Mouse (Mus musculus): Measurements from ENCODE around the gene Ccdc171. TPM values are rescaled to one million over a fixed set of nuclear protein-coding genes. Genes with fewer than 3 reads are reported as not detected.
A peak's percentile ranks its signal among the peaks of the same experiment; 100 is the strongest.
"Not testable (repeated sequence)": the region's sequence is repeated elsewhere in the genome, so short reads cannot be mapped to it uniquely, and the experiment has no call there.

Ccdc171 gene
- polyA plus RNA-seq, 1 experiment: 4.9 TPM

GRCm38 (mm10) chr4:83526988-83527334, 1.6 kb downstream of the Ccdc171 start:
- TF ChIP-seq CTCF (IDR thresholded peaks at IDR 0.05; ENCODE audit: borderline replicate concordance, extremely low read depth, insufficient read depth, insufficient read length) (no peak), POLR2A (IDR thresholded peaks at IDR 0.05; ENCODE audit: borderline replicate concordance, extremely low read depth, insufficient read depth, insufficient read length, poor library complexity, severe bottlenecking) (no peak)
- DNase-seq (ENCODE audit: low read depth): no peak

GRCm38 (mm10) chr4:83527921-83528320, 2.6 kb downstream of the Ccdc171 start:
- peak; percentile 24 for DNase-seq (ENCODE audit: low read depth)
- TF ChIP-seq POLR2A (IDR thresholded peaks at IDR 0.05; ENCODE audit: borderline replicate concordance, extremely low read depth, insufficient read depth, insufficient read length, poor library complexity, severe bottlenecking) (no peak), CTCF (IDR thresholded peaks at IDR 0.05; ENCODE audit: borderline replicate concordance, extremely low read depth, insufficient read depth, insufficient read length) (peak; percentile 31; the same call in 1 of the 2 replicates)

- not testable (repeated sequence) for DNase-seq (ENCODE audit: low read depth)
These were observed 4.7 kb downstream of the Ccdc171 start for GRCm38 (mm10) chr4:83530060-83530459.

DNA sequence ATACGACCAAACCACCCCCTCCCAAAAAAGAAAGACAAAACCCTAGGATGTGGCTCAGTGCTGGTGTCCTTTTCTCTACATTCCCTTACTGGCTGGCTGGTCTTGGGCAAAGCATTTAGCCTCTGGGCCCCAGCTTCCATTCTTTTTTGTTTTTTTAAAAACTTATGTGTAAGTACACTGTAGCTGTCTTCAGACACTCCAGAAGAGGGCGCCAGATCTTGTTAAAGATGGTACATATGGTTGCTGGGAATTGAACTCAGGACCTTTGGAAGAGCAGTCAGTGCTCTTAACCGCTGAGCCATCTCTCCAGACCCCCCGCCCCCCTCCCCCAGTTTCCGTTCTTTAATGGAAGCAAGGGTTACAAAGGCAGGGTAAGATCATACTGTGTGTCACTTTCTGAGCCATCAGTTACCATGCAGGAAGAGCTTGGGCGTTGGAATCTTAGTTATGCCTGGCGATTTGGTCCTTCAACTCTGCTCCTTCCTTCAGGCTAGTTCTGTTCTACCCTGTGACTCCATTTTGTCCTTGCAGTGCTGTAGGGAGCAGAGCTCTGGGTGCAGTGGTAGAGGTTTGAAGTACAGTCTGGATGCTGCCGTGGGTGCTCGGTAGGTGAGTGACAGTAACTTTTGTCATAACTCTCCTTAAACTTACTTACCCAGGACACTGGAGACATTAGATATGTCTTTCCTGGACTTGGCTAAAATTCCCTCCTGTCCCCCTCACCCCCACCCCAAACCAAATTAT, 8.0 kb downstream of the Ccdc171 start:
- no peak for TF ChIP-seq CTCF (IDR thresholded peaks at IDR 0.05; ENCODE audit: borderline replicate concordance, extremely low read depth, insufficient read depth, insufficient read length)
- TF ChIP-seq POLR2A (IDR thresholded peaks at IDR 0.05; ENCODE audit: borderline replicate concordance, extremely low read depth, insufficient read depth, insufficient read length, poor library complexity, severe bottlenecking): no peak
- no peak for DNase-seq (ENCODE audit: low read depth)

DNA sequence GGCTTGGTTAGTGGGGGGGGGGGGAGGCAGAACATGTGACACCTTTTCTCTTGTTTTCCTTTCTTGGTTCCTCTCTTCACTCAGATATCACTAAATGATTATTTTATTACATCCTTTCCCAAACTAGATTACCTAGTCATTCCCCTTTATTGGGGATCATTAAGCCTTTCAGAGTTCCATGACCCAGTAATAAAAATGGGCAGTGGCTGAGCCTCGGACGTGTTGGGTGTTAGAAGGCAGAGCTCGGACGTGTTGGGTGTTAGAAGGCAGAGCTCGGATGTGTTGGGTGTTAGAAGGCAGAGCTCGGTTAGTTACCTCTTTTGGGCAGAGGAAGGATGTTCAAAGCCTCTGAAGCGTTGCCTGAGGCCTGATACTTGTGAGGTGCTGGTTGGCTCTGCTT, 8.7 kb downstream of the Ccdc171 start:
- DNase-seq (ENCODE audit: low read depth): no peak
- TF ChIP-seq POLR2A (IDR thresholded peaks at IDR 0.05; ENCODE audit: borderline replicate concordance, extremely low read depth, insufficient read depth, insufficient read length, poor library complexity, severe bottlenecking) (no peak), CTCF (IDR thresholded peaks at IDR 0.05; ENCODE audit: borderline replicate concordance, extremely low read depth, insufficient read depth, insufficient read length) (no peak)

GRCm38 (mm10) chr4:83549501-83549900, 24.2 kb downstream of the Ccdc171 start:
- no peak for TF ChIP-seq POLR2A (IDR thresholded peaks at IDR 0.05; ENCODE audit: borderline replicate concordance, extremely low read depth, insufficient read depth, insufficient read length, poor library complexity, severe bottlenecking)
- no peak for TF ChIP-seq CTCF (IDR thresholded peaks at IDR 0.05; ENCODE audit: borderline replicate concordance, extremely low read depth, insufficient read depth, insufficient read length)
- peak; percentile 44 for DNase-seq (ENCODE audit: low read depth)

- DNase-seq (ENCODE audit: low read depth): peak; percentile 19
- TF ChIP-seq POLR2A (IDR thresholded peaks at IDR 0.05; ENCODE audit: borderline replicate concordance, extremely low read depth, insufficient read depth, insufficient read length, poor library complexity, severe bottlenecking): no peak
- no peak for TF ChIP-seq CTCF (IDR thresholded peaks at IDR 0.05; ENCODE audit: borderline replicate concordance, extremely low read depth, insufficient read depth, insufficient read length)
These were observed 42.1 kb downstream of the Ccdc171 start for GRCm38 (mm10) chr4:83567190-83568113.

GRCm38 (mm10) chr4:83568145-83568544, 42.8 kb downstream of the Ccdc171 start:
- peak; percentile 9 for DNase-seq (ENCODE audit: low read depth)

DNA sequence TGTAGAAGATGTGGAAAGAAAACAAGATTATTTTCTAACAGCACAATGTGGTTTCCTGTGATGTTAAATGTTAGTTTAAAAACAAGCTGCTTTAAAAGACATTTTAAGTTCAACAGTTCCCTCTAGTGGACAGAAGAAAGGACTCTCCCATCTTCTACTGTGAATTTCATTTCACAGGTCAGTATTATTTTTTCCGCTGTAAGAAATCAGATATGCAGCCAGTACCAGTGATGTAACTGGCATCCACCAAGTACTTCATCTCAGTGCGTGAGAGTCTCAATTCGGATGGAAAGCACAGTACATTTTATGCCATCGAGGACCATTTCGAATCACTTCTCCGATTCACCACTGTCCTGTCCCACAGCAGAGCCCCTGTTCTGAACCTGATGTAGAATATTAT, 45.2 kb downstream of the Ccdc171 start:
- DNase-seq (ENCODE audit: low read depth): peak; percentile 76
- TF ChIP-seq CTCF (IDR thresholded peaks at IDR 0.05; ENCODE audit: borderline replicate concordance, extremely low read depth, insufficient read depth, insufficient read length) (no peak), POLR2A (IDR thresholded peaks at IDR 0.05; ENCODE audit: borderline replicate concordance, extremely low read depth, insufficient read depth, insufficient read length, poor library complexity, severe bottlenecking) (no peak)

DNA sequence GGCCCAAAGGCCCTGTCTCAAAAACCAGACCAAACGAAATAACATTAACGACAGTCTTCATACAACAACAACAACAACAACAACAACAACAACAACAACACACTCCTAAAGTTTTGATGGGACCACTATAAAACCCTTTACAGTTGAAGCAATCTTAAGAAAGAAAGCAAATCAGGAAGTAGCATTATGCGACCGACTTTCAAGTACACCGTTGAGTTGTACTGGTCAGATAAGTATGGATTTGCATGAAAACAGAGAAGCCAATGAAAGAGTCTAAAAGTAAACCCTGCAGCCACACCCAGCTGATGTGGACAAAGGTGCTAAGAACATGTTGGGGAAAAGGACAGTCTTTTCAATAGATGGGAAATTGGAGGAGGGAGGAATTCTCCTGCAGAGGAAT, 45.7 kb downstream of the Ccdc171 start:
- no peak for DNase-seq (ENCODE audit: low read depth)
- TF ChIP-seq POLR2A (IDR thresholded peaks at IDR 0.05; ENCODE audit: borderline replicate concordance, extremely low read depth, insufficient read depth, insufficient read length, poor library complexity, severe bottlenecking): no peak

DNA sequence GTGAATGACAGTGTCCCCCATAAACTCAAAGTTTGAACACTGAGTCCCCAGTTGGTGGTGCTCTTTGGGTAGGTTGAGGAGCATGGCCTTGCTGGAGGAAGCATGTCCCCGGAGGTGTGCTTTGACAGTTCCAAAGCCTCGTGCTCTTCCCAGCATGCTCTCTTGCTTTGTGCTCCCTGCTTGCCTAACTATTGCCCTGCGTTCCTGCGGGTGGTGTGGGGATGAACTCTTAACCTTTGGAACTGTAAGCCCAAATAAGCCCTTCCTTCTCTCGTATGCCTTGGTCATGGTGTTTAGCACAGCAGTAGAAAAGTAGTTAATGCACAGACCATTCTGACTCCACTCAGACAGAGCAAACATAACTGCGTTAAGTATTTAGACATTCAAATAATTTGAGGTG, 47.2 kb downstream of the Ccdc171 start:
- TF ChIP-seq CTCF (IDR thresholded peaks at IDR 0.05; ENCODE audit: borderline replicate concordance, extremely low read depth, insufficient read depth, insufficient read length) (no peak), POLR2A (IDR thresholded peaks at IDR 0.05; ENCODE audit: borderline replicate concordance, extremely low read depth, insufficient read depth, insufficient read length, poor library complexity, severe bottlenecking) (no peak)
- DNase-seq (ENCODE audit: low read depth): no peak

GRCm38 (mm10) chr4:83576315-83576714, 51.0 kb downstream of the Ccdc171 start:
- TF ChIP-seq CTCF (IDR thresholded peaks at IDR 0.05; ENCODE audit: borderline replicate concordance, extremely low read depth, insufficient read depth, insufficient read length): no peak
- no peak for TF ChIP-seq POLR2A (IDR thresholded peaks at IDR 0.05; ENCODE audit: borderline replicate concordance, extremely low read depth, insufficient read depth, insufficient read length, poor library complexity, severe bottlenecking)
- no peak for DNase-seq (ENCODE audit: low read depth)

Measured in brain, embryonic 14.5 days (tissue).